Mouse (Mus musculus) spleen, postnatal 4 days (tissue): Measurements from ENCODE around the gene Arid5a.

Experiments used
- DNase-seq, 2 experiments: peaks; one replicate each; pipeline ENCODE4 v3.0.0; 2022; ENCODE audit warnings: low spot score in 2 of 2

Gene Arid5a

GRCm38 (mm10) chr1:36294402-36294801, 13.1 kb upstream of the Arid5a start:
- DNase-seq, result no peak

- peak in 1 of 2 experiments; percentile 17 for DNase-seq
These were observed 10.9 kb upstream of the Arid5a start for GRCm38 (mm10) chr1:36296466-36297149.

- no peak for DNase-seq
These were observed 9.4 kb upstream of the Arid5a start for GRCm38 (mm10) chr1:36298107-36298506.

- DNase-seq, result no peak
These were observed 8.4 kb upstream of the Arid5a start for GRCm38 (mm10) chr1:36299126-36299525.

GRCm38 (mm10) chr1:36299676-36300075, 7.9 kb upstream of the Arid5a start:
- no peak for DNase-seq

- no peak for DNase-seq
These were observed 7.0 kb upstream of the Arid5a start for GRCm38 (mm10) chr1:36300486-36300885.

GRCm38 (mm10) chr1:36302273-36302672, 5.3 kb upstream of the Arid5a start:
- DNase-seq, result no peak

- DNase-seq, result no peak
These were observed 4.6 kb upstream of the Arid5a start for GRCm38 (mm10) chr1:36302957-36303356.

- no peak for DNase-seq
These were observed 3.9 kb upstream of the Arid5a start for GRCm38 (mm10) chr1:36303381-36304320.

GRCm38 (mm10) chr1:36304764-36305163, 2.8 kb upstream of the Arid5a start:
- DNase-seq, result no peak

GRCm38 (mm10) chr1:36306120-36306519, 1.4 kb upstream of the Arid5a start:
- no peak for DNase-seq

- DNase-seq, result no peak
These were observed 425 bp upstream of the Arid5a start for GRCm38 (mm10) chr1:36307121-36307494.

- no peak for DNase-seq
These were observed 943 bp downstream of the Arid5a start for GRCm38 (mm10) chr1:36308451-36308901.

GRCm38 (mm10) chr1:36308966-36309475, 1.5 kb downstream of the Arid5a start:
- no peak for DNase-seq

GRCm38 (mm10) chr1:36309498-36309901, 2.0 kb downstream of the Arid5a start:
- DNase-seq, result peak in 1 of 2 experiments; percentile 36

- DNase-seq, result no peak
These were observed 7.6 kb downstream of the Arid5a start for GRCm38 (mm10) chr1:36314959-36315775.

- no peak for DNase-seq
These were observed 8.2 kb downstream of the Arid5a start for GRCm38 (mm10) chr1:36315776-36316100.

GRCm38 (mm10) chr1:36321164-36321563, 13.6 kb downstream of the Arid5a start:
- no peak for DNase-seq

- DNase-seq, result no peak
These were observed 14.5 kb downstream of the Arid5a start for GRCm38 (mm10) chr1:36321829-36322573.

GRCm38 (mm10) chr1:36323076-36323475, 15.5 kb downstream of the Arid5a start:
- no peak for DNase-seq
